In the genomic region with DNA sequence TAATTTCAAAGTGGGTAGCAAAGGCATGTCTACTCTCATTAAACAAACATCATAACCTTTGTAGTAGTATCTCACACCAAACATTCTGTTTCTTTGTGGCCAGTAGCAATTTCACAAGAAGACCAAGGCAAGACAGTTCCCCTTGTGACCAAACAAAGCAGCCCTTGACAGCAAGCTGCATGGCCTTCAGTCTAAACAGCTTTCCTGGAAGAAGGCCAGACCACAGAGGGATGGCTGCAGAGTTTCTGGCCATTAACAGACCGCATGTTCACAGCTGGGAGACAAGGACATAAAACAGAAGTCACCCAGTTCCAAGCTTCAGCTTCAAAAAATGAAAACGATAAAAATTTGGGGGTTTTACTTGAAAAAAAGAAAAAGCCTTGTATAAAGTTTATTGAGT, we compare ENCODE assay signal across 9 mouse cellular contexts.
DNase-seq lines count a peak whose midpoint lies in the region; ATAC-seq lines count a peak whose summit lies in the region.
"Had no signal": no experiment of that assay in that cellular context is flagged by ENCODE, and none has a peak within 500 bp of the region (broad histone marks: within the 10 kb centered on the region; RNA-seq: fewer than 3 reads in every experiment).

No protein-coding gene starts in this region.

- H3K27ac ChIP-seq in hindbrain, embryonic 15.5 days (replicated peaks), result no peak overlapping the region
- H3K27ac ChIP-seq in hindbrain, embryonic 13.5 days, result no peak overlapping the region
- H3K27ac ChIP-seq in heart, embryonic 11.5 days (ENCODE audit: low read depth, low read length), result no peak overlapping the region
- H3K27ac ChIP-seq: embryonic facial prominence, embryonic 15.5 days had no signal

- WGBS in hindbrain, embryonic 15.5 days, result 44% methylated on average over 2 of the region's 2 CpGs
- WGBS in hindbrain, embryonic 13.5 days, result 64% methylated on average over 2 of the region's 2 CpGs
- WGBS in heart, embryonic 11.5 days (ENCODE audit: insufficient replicate concordance), result 46% methylated on average over 2 of the region's 2 CpGs

- H3K9me3 ChIP-seq in hindbrain, embryonic 15.5 days, result no peaks in the 10 kb centered on the region
- no peaks in the 10 kb centered on the region for H3K9me3 ChIP-seq in hindbrain, embryonic 13.5 days
- no peaks in the 10 kb centered on the region for H3K9me3 ChIP-seq in heart, embryonic 11.5 days (replicated peaks; ENCODE audit: control insufficient read depth, low read length)
- H3K9me3 ChIP-seq: embryonic facial prominence, embryonic 15.5 days had no signal

- H3K4me3 ChIP-seq in hindbrain, embryonic 15.5 days, result no peak overlapping the region
- H3K4me3 ChIP-seq in hindbrain, embryonic 13.5 days, result no peak overlapping the region
- H3K4me3 ChIP-seq in heart, embryonic 11.5 days (ENCODE audit: low read depth, low read length), result no peak overlapping the region
- H3K4me3 ChIP-seq: embryonic facial prominence, embryonic 15.5 days had no signal

- H3K4me2 ChIP-seq in hindbrain, embryonic 15.5 days, result no peak overlapping the region
- no peak overlapping the region for H3K4me2 ChIP-seq in hindbrain, embryonic 13.5 days
- H3K4me2 ChIP-seq in heart, embryonic 11.5 days, result no peak overlapping the region
- H3K4me2 ChIP-seq: embryonic facial prominence, embryonic 15.5 days had no signal

- no peaks in the 10 kb centered on the region for H3K36me3 ChIP-seq in hindbrain, embryonic 15.5 days
- no peaks in the 10 kb centered on the region for H3K36me3 ChIP-seq in hindbrain, embryonic 13.5 days
- H3K36me3 ChIP-seq in heart, embryonic 11.5 days (ENCODE audit: control insufficient read depth, insufficient read depth, low read length), result no peaks in the 10 kb centered on the region
- H3K36me3 ChIP-seq: embryonic facial prominence, embryonic 15.5 days had no signal

- H3K27me3 ChIP-seq in hindbrain, embryonic 15.5 days, result no peaks in the 10 kb centered on the region
- no peaks in the 10 kb centered on the region for H3K27me3 ChIP-seq in hindbrain, embryonic 13.5 days
- no peaks in the 10 kb centered on the region for H3K27me3 ChIP-seq in heart, embryonic 11.5 days (ENCODE audit: control insufficient read depth, insufficient read depth, low read length)
- H3K27me3 ChIP-seq: embryonic facial prominence, embryonic 15.5 days had no signal

- no peaks in the 10 kb centered on the region for H3K4me1 ChIP-seq in hindbrain, embryonic 15.5 days (replicated peaks)
- H3K4me1 ChIP-seq in hindbrain, embryonic 13.5 days (replicated peaks), result no peaks in the 10 kb centered on the region
- H3K4me1 ChIP-seq in heart, embryonic 11.5 days (ENCODE audit: control insufficient read depth, insufficient read depth, low read length), result no peaks in the 10 kb centered on the region
- H3K4me1 ChIP-seq: embryonic facial prominence, embryonic 15.5 days had no signal

- H3K9ac ChIP-seq in hindbrain, embryonic 15.5 days, result no peak overlapping the region
- no peak overlapping the region for H3K9ac ChIP-seq in hindbrain, embryonic 13.5 days
- no peak overlapping the region for H3K9ac ChIP-seq in heart, embryonic 11.5 days (ENCODE audit: low read depth, low read length)
- H3K9ac ChIP-seq: embryonic facial prominence, embryonic 15.5 days had no signal

- ATAC-seq in hindbrain, embryonic 15.5 days (ENCODE audit: low FRiP score, low read depth), result peak; percentile 71
- no peak; the same call in 1 of the 2 replicates for ATAC-seq in hindbrain, embryonic 13.5 days (ENCODE audit: low FRiP score)
- 0 out of 2 replicates have a peak, but pooled peaks have one; percentile 35 for ATAC-seq in heart, embryonic 11.5 days (replicated peaks; ENCODE audit: insufficient number of reproducible peaks, low FRiP score, low TSS enrichment)

- DNase-seq in testis, postnatal 14 days (ENCODE audit: low spot score), result peak; percentile 7
- DNase-seq in testis, postnatal 10 days (ENCODE audit: low spot score), result no peak
- peak; percentile 84 for DNase-seq in retina, postnatal 1 day
- no peak for DNase-seq in thymus, postnatal 25 days
- no peak for DNase-seq in urinary bladder, postnatal 14 days (ENCODE audit: low spot score)

Comparison
In these comparisons a context has a peak if more than half of its experiments do, and no peak if none do; other contexts are left out.
1. DNase-seq: peak in testis, postnatal 14 days (single experiment) and retina, postnatal 1 day (single experiment); none in testis, postnatal 10 days (single experiment), thymus, postnatal 25 days (single experiment) and urinary bladder, postnatal 14 days (single experiment).